Mouse (Mus musculus) right cerebral cortex, adult 2 months (tissue): Measurements from ENCODE around the gene Iars2.
"Not testable (repeated sequence)": the region's sequence is repeated elsewhere in the genome, so short reads cannot be mapped to it uniquely, and the experiment has no call there.

Source experiments
- DNase-seq, 2 experiments: peaks; one replicate each; pipeline ENCODE4 v3.0.0; 2021 to 2022; ENCODE audit warnings: low spot score in 2 of 2

The Iars2 gene

DNA sequence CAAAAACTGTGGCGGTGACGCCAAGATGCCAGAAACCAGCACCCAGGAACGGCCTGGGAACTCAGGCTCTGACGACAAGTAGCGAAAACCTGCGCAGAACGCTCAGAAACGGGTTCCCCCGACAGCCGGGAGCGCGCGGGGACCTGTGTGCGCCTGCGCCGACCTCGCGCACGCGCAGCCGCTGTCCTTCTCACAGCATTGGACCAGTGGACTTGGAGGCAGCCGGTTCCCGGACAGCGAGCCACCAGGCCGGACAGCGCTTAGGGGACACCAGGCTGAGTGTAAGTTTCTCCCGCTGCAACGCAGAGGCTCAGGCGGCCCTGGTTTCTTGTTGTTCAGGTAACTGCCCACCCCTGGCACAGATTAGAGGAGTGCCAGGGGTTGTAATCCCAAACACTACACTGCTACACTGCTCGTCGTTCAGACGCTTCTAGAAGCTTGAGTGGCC is 2.8 kb upstream of the Iars2 start, which contains the start of gene Bpnt1:
Gene Bpnt1 (plus strand): TSS at position 167 of the 448 bp plus-strand sequence.
- DNase-seq = peak; percentile 88 to 89

DNA sequence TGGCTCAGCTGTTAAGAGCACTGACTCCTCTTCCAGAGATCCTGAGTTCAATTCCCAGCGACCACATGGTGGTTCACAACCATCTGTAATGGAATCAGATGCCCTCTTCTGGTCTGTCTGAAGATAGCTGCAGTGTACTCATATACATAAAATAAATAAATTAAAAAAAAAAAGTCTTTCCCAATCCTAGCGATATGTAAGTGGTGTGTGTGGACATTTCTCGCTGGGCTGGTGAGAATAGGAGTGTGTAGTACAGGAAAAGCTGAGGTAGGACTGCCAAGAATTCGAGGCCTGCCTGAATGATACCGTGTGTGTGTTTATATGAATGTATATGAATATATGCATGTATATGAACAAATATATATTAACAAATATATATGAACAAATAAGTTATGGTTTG is 2.2 kb upstream of the Iars2 start:
- no peak for DNase-seq

GRCm38 (mm10) chr1:185329851-185330250 is 655 bp upstream of the Iars2 start:
- DNase-seq = no peak

GRCm38 (mm10) chr1:185327754-185328345 is 1.3 kb downstream of the Iars2 start:
- DNase-seq = not testable (repeated sequence)

DNA sequence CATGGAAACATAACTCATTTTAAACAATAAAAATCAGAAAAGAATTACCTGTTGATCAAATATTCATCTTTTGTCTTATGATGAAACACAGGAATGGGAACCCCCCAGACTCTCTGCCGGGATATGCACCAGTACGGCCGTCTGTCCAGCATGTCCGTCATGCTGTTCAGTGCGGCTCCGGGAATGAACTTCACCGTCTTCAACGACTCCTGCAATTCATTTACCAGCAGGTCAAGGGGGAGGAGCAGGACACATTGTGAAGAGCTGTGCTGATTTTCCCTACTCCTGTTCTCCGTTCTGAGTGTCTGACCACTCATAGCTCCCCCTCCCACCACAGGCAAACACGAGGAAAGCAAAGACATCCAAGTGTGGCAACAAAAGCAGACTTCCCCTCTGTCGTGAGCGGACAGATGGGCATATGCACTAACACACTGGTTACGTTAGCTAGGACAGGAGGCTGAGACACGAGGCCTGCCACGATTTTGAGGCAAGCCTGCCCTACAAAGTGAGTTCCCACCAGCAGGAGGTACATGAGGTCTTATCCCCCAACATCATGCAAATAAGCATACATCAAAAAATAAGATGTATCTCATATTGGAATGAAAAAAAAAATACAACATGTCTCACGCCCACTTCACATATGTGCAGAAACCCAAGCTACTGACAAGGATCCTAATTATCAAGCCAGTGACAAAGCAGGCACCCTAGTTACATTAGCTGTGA is 13.2 kb downstream of the Iars2 start:
- DNase-seq = peak; percentile 16 to 20

DNA sequence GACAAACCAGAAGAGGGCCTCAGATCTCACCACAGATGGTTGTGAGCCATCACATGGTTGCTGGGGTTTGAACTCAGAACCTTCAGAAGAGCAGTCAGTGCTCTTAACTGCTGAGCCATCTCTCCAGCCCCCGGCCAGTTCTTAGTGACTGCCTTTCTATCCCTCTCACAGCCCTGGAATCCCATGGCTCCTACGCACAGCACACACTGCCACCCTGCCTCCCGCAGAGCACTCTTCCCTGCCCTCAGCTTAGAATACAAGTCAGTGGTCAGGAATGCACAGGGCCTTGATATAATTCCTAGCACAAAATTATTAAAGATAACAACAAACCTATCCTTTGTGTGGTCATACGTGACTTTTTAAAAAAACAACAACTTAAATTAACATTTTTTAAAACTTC is 14.7 kb downstream of the Iars2 start:
- DNase-seq = no peak

- no peak for DNase-seq
Observed at GRCm38 (mm10) chr1:185311949-185312348, 17.2 kb downstream of the Iars2 start.

- no peak for DNase-seq
Observed at GRCm38 (mm10) chr1:185308908-185309307, 20.3 kb downstream of the Iars2 start.

DNA sequence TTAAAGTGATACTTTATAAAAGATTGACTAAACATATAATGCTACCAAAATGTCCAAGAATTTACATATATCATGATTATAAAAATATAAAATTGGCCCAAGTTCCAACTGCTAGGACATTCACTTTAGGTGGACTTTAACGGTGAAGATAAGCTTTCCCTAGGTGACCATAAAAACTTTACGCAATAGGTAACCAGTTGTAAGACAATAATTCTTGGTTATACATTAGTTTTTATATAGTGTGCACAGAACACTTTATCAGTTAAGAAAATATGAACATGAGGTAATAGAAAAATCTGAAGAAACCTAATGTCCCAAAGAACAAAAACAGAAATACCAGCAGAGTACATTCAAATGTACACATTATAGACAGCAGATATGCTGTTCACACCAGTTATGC is 20.9 kb downstream of the Iars2 start:
- DNase-seq = no peak

DNA sequence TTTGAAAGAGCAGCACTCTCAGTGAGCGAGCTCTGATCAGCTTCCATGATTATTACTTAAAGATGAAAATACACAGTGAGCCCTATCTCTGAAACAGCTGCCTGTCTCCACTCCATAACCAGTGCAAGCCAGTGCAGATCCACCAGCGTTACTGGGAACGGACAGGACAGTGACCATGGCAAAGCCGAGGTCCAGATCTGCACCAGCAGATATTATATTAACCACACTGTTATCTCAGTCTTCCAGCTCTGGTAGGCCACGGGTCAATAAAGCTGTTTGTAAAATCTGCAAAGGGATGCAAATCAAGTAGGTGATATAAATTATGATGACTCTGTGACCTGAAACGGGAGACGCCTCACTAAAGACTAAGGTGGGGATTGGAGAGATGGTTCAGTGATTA is 21.6 kb downstream of the Iars2 start:
- no peak for DNase-seq

GRCm38 (mm10) chr1:185306836-185307235 is 22.4 kb downstream of the Iars2 start:
- no peak for DNase-seq

- no peak for DNase-seq
Observed at GRCm38 (mm10) chr1:185302816-185303215, 26.4 kb downstream of the Iars2 start.

GRCm38 (mm10) chr1:185298496-185298895 is 30.7 kb downstream of the Iars2 start:
- no peak for DNase-seq

GRCm38 (mm10) chr1:185296850-185297249 is 32.3 kb downstream of the Iars2 start:
- DNase-seq = no peak

- no peak for DNase-seq
Observed at GRCm38 (mm10) chr1:185292646-185293360, 36.4 kb downstream of the Iars2 start.

GRCm38 (mm10) chr1:185291336-185291735 is 37.9 kb downstream of the Iars2 start:
- DNase-seq = no peak

- no peak for DNase-seq
Observed at GRCm38 (mm10) chr1:185289231-185289630, 40.0 kb downstream of the Iars2 start.

DNA sequence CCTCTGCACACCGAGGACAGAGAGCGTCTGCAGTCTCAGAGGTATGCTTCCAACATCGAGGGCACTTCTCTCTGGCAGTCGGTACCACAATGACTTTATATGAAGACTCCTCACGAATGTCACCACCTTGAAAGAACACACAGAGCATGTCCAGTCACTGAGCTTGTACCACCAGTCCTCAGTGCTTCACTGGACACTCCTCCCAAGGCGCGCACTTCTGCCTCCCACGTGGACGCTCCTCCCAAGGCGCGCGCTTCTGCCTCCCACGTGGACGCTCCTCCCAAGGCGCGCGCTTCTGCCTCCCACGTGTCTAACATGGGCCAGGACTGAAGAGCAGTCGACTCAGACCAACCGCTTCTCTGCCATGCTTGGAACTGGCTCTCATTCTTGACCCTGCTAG is 42.1 kb downstream of the Iars2 start:
- no peak for DNase-seq

- peak in 1 of 2 experiments; percentile 28 for DNase-seq
Observed at GRCm38 (mm10) chr1:185285171-185285570, 44.0 kb downstream of the Iars2 start.

- DNase-seq = no peak
Observed at GRCm38 (mm10) chr1:185284740-185285139, 44.5 kb downstream of the Iars2 start.

DNA sequence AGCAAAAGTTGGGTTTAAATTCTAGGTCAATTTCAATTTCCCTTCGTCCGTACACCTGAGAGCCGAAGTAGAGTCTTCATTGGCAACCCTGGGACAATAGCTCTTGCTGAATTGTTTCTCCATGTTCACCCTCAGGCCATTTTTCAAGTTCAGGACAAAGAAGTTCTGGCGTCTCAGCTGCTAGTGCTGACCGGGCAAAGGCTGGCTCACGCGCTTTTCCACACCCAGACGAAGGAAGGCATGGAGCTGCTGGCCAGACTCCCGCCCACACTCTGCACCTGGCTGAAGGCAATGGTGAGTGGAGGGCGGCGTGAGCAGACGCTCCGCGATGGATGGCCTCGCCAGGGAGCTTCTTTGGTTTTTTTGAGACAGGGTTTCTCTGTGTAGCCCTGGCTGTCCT is 45.9 kb downstream of the Iars2 start:
- no peak for DNase-seq

- no peak for DNase-seq
Observed at GRCm38 (mm10) chr1:185282846-185283245, 46.4 kb downstream of the Iars2 start.

DNA sequence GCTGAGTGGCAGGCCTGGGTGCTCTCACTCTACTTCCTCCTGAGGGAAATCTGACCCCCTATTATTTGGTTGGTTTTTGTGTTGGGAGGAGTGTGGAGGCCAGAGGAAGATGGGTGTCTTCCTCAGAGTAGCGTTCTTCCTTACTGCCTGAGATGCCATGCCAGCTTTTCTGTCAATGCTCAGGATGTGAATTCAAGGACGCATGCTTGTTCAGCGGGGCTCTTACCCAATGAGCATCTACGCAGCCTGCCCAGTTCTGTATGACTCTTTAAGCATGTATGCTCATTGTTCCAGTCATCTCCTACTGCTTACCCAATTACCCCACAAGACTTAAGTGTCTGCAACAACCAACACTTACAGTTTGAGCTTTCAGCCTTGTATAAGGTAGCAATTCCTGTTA is 48.6 kb downstream of the Iars2 start:
- no peak for DNase-seq
